Mouse (Mus musculus) liver, postnatal 0 days (tissue): ENCODE measurements around the gene Pisd.

ENCODE experiments used
- CTCF ChIP-seq: sonication (generic); IDR thresholded peaks from 2 replicates; pipeline ENCODE4 v1.5.1; 2016; ENCODE audit warnings: antibody characterized with exemption, low read depth
- EP300 ChIP-seq: IDR thresholded peaks from 2 replicates; pipeline ENCODE4 v1.6.1; 2016; ENCODE audit warnings: antibody characterized with exemption, low read depth, mild to moderate bottlenecking

DNA sequence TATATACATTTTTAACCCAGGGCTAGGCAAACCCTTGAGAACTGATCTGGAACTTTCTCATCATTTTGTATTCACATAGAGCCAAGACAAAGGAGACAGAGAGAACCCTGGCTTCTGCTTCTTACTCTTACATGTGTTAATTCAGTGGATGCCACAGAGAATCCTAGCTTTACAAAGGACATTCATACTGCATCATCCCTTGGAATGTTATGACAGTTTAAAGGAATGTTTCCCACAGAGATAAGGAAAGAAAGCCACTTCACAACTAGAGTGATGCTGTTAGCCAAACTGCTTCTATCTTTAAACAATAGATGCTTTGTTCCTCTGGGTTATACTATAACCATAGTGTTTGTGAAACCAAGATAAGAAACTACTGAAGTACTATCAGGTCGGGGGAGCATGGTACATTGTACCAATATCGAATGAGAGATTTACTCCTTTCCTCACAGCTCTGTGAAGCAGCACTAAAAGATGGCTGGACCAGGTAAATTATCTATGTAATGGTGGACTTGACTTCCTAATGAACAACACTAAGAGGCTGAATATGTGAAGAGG is 79.1 kb downstream of the Pisd start:
- TF ChIP-seq CTCF, result no peak
- TF ChIP-seq EP300, result no peak
